Mouse (Mus musculus) thymus, postnatal 25 days (tissue): ENCODE results near the gene Tvp23b.

Source experiments
- DNase-seq: peaks from one replicate; pipeline ENCODE4 v3.0.0; 2022

Gene Tvp23b

GRCm38 (mm10) chr11:62945514-62945913, 66.3 kb downstream of the Tvp23b start:
- DNase-seq = no peak

- DNase-seq = no peak
Observed at GRCm38 (mm10) chr11:62949548-62949947, 70.3 kb downstream of the Tvp23b start.

GRCm38 (mm10) chr11:62951012-62951411, 71.8 kb downstream of the Tvp23b start, which contains the start of gene Cdrt4:
TSS of gene Cdrt4 (plus strand) at chr11:62951193.
- no peak for DNase-seq

GRCm38 (mm10) chr11:62954766-62955165, 75.5 kb downstream of the Tvp23b start:
- no peak for DNase-seq

GRCm38 (mm10) chr11:62955186-62955585, 75.9 kb downstream of the Tvp23b start:
- DNase-seq = no peak

GRCm38 (mm10) chr11:62955776-62956175, 76.5 kb downstream of the Tvp23b start:
- no peak for DNase-seq

- DNase-seq = no peak
Observed at GRCm38 (mm10) chr11:62957626-62958180, 78.4 kb downstream of the Tvp23b start.

GRCm38 (mm10) chr11:62963292-62963691, 84.0 kb downstream of the Tvp23b start:
- DNase-seq = no peak

- DNase-seq = no peak
Observed at GRCm38 (mm10) chr11:62966424-62966764, 87.1 kb downstream of the Tvp23b start.
